Mouse (Mus musculus) heart, embryonic 12.5 days (tissue): ENCODE results near the gene Gstp2. TPM values are rescaled to one million over a fixed set of nuclear protein-coding genes. Genes with fewer than 3 reads are reported as not detected.

ENCODE experiments used
- ATAC-seq: fragments of 200-750 bp; cut with Nextera tagmentation; 2 replicates; pipeline ENCODE4 v1.8.0; 2017; ENCODE audit warnings: moderate TSS enrichment, moderate library complexity; ENCODE audit not compliant: insufficient number of reproducible peaks, low FRiP score
- H3K27ac ChIP-seq: fragments of 300-500 bp; sonication (generic); 2 replicates; pipeline ENCODE4 v1.5.1; 2016; ENCODE audit warnings: mild to moderate bottlenecking, moderate library complexity; ENCODE audit not compliant: poor library complexity, severe bottlenecking
- H3K27me3 ChIP-seq: fragments of 300-500 bp; sonication (generic); replicated peaks from 2 replicates; pipeline ENCODE4 v1.6.1; 2016; ENCODE audit warnings: mild to moderate bottlenecking, moderate library complexity
- H3K36me3 ChIP-seq: fragments of 300-500 bp; sonication (generic); 2 replicates; pipeline ENCODE4 v1.6.1; 2016; ENCODE audit warnings: mild to moderate bottlenecking, moderate library complexity
- H3K4me1 ChIP-seq: fragments of 300-500 bp; sonication (generic); replicated peaks from 2 replicates; pipeline ENCODE4 v1.6.1; 2016; ENCODE audit warnings: mild to moderate bottlenecking
- H3K4me2 ChIP-seq: fragments of 300-500 bp; sonication (generic); 2 replicates; pipeline ENCODE4 v1.6.1; 2016; ENCODE audit warnings: mild to moderate bottlenecking, moderate library complexity
- H3K4me3 ChIP-seq: fragments of 300-500 bp; sonication (generic); 2 replicates; pipeline ENCODE4 v1.5.1; 2016; ENCODE audit warnings: mild to moderate bottlenecking
- H3K9ac ChIP-seq: fragments of 300-500 bp; sonication (generic); 2 replicates; pipeline ENCODE4 v1.6.1; 2016; ENCODE audit warnings: mild to moderate bottlenecking, moderate library complexity
- H3K9me3 ChIP-seq: fragments of 300-500 bp; sonication (generic); replicated peaks from 2 replicates; pipeline ENCODE4 v1.6.1; 2016; ENCODE audit warnings: mild to moderate bottlenecking, moderate library complexity
- WGBS: fragments of 180-500 bp; shearing (Covaris S2); methylation state at CpG from one replicate; pipeline ENCODE4 v1.1.7; 2016; 5-methylcytosine and 5-hydroxymethylcytosine counted together
- polyA plus RNA-seq: library from polyadenylated mRNA; unstranded; fragments of >200 nt; fragmentation: Nextera tagmentation; extraction: Ambion mirVana; gene quantifications from 2 replicates; pipeline ENCODE4 v1.2.1, GENCODE M21; 2016

Gene Gstp2
- 3.6 and 7.1 TPM in 2 replicates for polyA plus RNA-seq

DNA sequence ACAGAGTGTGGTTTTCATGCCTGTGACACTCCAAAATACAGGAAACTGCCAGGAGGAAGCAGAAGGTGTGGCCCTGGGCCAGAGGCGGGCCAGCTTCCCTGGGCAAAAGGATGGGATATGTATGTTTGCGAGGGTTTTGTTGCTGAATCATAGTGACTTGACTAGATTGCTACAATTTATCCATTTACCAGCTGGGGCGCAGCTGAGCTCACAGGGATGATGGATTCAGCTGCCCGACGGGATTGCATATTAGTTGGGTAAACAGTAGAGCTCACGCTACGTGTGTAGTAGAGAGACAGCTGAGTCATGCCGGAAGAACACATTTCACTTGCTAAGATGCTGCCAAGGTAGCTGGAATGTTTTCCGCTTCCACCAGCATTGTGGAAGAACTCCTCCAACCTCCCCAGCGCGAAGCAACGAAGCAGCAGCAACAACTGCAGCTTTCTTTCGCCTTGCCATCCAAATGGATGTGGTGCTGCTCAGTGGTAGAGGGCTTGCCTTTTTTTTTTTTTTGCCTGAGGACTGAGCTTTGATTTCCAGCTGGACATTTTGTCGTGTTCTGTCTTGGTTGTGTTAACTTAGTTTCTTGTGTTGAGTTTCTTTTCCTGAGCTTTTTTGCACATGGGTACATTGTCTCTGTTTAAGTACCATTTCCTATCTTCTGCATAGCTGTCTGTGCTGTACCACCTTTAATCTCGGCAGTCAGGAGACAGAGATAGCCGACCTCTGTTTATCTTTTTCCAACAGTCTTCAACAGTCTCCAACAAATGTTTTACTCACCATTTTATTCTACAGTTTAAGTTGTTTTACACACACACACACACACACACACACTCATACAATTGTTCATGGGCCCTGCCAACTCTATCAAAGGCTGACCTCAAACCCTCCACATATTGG lies at the start of gene Gstp2:
Gene Gstp2, minus strand, starts transcription at position 58 of the 900 bp plus-strand sequence.
- H3K27ac ChIP-seq, result no peak within 1 kb of the TSS; the same call in 1 of the 2 replicates
- no peak within 1 kb of the TSS for H3K9ac ChIP-seq
- WGBS, result 45% methylated on average over 16 of the region's 16 CpGs
- peak within 1 kb of the TSS; percentile 48 for H3K4me2 ChIP-seq
- peak; percentile 81 for ATAC-seq
- no peaks in the 10 kb centered on the region for H3K27me3 ChIP-seq
- H3K4me3 ChIP-seq, result no peak within 1 kb of the TSS
- 0 out of 2 replicates have a peak, but pooled peaks cover 11% of the 10 kb centered on the region for H3K4me1 ChIP-seq
- H3K36me3 ChIP-seq, result no peaks in the 10 kb centered on the region
- no peaks in the 10 kb centered on the region for H3K9me3 ChIP-seq

DNA sequence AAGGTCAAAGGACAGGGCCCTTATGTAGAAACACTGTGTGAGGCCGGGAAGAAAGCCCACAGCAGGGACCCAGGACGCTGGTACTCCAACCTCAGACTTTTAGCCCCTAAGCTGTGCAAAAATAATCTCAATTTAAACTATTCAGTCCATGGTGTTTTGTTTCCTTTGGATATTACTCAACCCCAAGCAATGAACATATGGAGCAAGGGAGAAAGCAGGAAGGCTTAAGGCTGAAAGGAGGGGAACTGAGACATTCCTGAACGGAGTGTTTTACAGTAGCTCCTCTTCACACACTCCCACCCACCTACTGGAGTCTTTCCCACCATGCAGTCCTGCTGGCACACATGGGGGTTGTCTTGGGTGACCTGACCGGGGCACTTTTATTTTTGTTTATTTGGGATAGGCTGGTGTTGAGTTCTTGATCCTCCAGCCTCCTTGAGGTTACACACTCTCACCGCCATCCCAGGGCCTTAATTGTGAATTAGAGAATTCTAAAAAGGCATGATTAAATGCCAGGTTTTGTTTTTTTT lies 49.0 kb upstream of the Gstp2 start:
- H3K4me1 ChIP-seq, result peaks cover 28% of the 10 kb centered on the region
- H3K27ac ChIP-seq, result no peak overlapping the region
- no peak overlapping the region for H3K4me2 ChIP-seq
- no peak for ATAC-seq
- H3K36me3 ChIP-seq, result no peaks in the 10 kb centered on the region
- no peak overlapping the region for H3K9ac ChIP-seq
- H3K9me3 ChIP-seq, result no peaks in the 10 kb centered on the region
- H3K4me3 ChIP-seq, result no peak overlapping the region
- WGBS, result 71% methylated on average over 5 of the region's 5 CpGs
- H3K27me3 ChIP-seq, result 0 out of 2 replicates have a peak, but pooled peaks cover 7% of the 10 kb centered on the region

GRCm38 (mm10) chr19:4094348-4094747 lies 48.5 kb upstream of the Gstp2 start:
- Histone ChIP-seq H3K4me1 (peaks cover 23% of the 10 kb centered on the region), H3K4me2 (no peak overlapping the region), H3K36me3 (no peaks in the 10 kb centered on the region), H3K9ac (no peak overlapping the region), H3K9me3 (no peaks in the 10 kb centered on the region), H3K27me3 (peaks cover 10% of the 10 kb centered on the region; the same call in 1 of the 2 replicates), H3K4me3 (no peak overlapping the region), H3K27ac (no peak overlapping the region)
- 79% methylated on average over 3 of the region's 3 CpGs for WGBS
- no peak for ATAC-seq

- Histone ChIP-seq H3K27ac (no peak overlapping the region), H3K36me3 (no peaks in the 10 kb centered on the region), H3K4me1 (peaks cover 18% of the 10 kb centered on the region), H3K27me3 (peaks cover 16% of the 10 kb centered on the region; the same call in 1 of the 2 replicates), H3K4me2 (no peak overlapping the region), H3K9ac (0 out of 2 replicates have a peak overlapping the region, but pooled peaks have one; percentile 3), H3K4me3 (no peak overlapping the region), H3K9me3 (no peaks in the 10 kb centered on the region)
- ATAC-seq, result no peak
- 64% methylated on average over 7 of the region's 7 CpGs for WGBS
These were observed 47.9 kb upstream of the Gstp2 start for GRCm38 (mm10) chr19:4093772-4094171.

DNA sequence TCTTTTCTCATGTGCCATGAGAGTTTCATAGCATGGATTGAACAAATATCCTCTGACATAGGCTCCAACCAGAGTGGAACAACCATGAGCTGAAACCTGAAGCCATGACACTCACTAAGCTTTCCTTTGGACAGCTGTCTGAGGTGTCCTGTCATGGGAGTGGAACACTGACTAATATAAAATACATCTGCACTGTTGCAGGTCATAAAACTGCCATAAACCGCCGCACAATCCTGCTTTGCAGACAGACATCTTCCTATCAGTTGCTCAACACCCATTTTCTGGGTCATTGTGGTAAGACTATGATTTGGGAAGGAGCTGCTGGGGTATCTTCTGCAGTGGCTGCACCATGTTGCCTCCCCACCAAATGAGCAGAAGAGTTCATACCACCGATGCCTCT lies 46.9 kb upstream of the Gstp2 start:
- H3K4me1 ChIP-seq, result peaks cover 9% of the 10 kb centered on the region
- H3K9ac ChIP-seq, result no peak overlapping the region
- 86% methylated on average over 3 of the region's 3 CpGs for WGBS
- peaks cover 23% of the 10 kb centered on the region; the same call in 1 of the 2 replicates for H3K27me3 ChIP-seq
- no peak for ATAC-seq
- H3K27ac ChIP-seq, result no peak overlapping the region
- no peak overlapping the region for H3K4me3 ChIP-seq
- H3K36me3 ChIP-seq, result no peaks in the 10 kb centered on the region
- no peak overlapping the region for H3K4me2 ChIP-seq
- H3K9me3 ChIP-seq, result no peaks in the 10 kb centered on the region

GRCm38 (mm10) chr19:4091383-4091782 lies 45.6 kb upstream of the Gstp2 start:
- Histone ChIP-seq H3K9ac (no peak overlapping the region), H3K4me1 (0 out of 2 replicates have a peak, but pooled peaks cover 3% of the 10 kb centered on the region), H3K4me2 (no peak overlapping the region), H3K27ac (no peak overlapping the region), H3K9me3 (no peaks in the 10 kb centered on the region), H3K27me3 (peaks cover 24% of the 10 kb centered on the region; the same call in 1 of the 2 replicates), H3K4me3 (no peak overlapping the region), H3K36me3 (no peaks in the 10 kb centered on the region)
- WGBS, result 47% methylated on average over 2 of the region's 2 CpGs
- ATAC-seq, result no peak

GRCm38 (mm10) chr19:4090446-4090845 lies 44.6 kb upstream of the Gstp2 start:
- H3K36me3 ChIP-seq, result no peaks in the 10 kb centered on the region
- no peak for ATAC-seq
- 75% methylated on average over 3 of the region's 3 CpGs for WGBS

DNA sequence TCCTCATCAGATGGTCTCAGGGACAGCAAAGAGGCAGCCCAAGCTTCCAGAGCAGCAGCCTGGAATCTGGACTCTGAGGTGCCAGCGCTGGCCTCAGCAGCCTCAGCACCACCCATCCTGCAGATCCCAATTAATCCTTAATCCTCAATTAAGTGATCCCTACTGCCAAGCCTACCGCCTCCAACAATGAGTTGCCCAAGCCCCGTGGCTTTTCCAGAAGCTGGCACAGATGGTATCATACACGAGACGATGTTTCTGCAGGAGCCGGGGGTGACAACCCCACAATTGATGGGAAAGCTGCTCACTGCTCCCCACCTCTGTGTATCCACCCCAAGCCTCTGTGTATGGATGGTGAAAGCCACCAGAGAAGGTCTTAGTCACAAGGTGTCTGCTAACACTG lies 43.3 kb upstream of the Gstp2 start:
- Histone ChIP-seq H3K9me3 (no peaks in the 10 kb centered on the region), H3K27me3 (peaks cover 39% of the 10 kb centered on the region), H3K27ac (no peak overlapping the region), H3K4me2 (no peak overlapping the region), H3K4me3 (no peak overlapping the region), H3K36me3 (no peaks in the 10 kb centered on the region), H3K9ac (no peak overlapping the region), H3K4me1 (no peaks in the 10 kb centered on the region)
- ATAC-seq, result no peak
- 77% methylated on average over 6 of the region's 6 CpGs for WGBS

More at GRCm38 (mm10) chr19:4090446-4090845, 44.6 kb upstream of the Gstp2 start:
- no peak overlapping the region for H3K9ac ChIP-seq
- no peak overlapping the region for H3K27ac ChIP-seq
- H3K4me1 ChIP-seq, result no peaks in the 10 kb centered on the region
- H3K4me3 ChIP-seq, result no peak overlapping the region
- no peak overlapping the region for H3K4me2 ChIP-seq
- H3K9me3 ChIP-seq, result no peaks in the 10 kb centered on the region
- H3K27me3 ChIP-seq, result peaks cover 33% of the 10 kb centered on the region; the same call in 1 of the 2 replicates

GRCm38 (mm10) chr19:4088146-4088545 lies 42.3 kb upstream of the Gstp2 start:
- peaks cover 46% of the 10 kb centered on the region for H3K27me3 ChIP-seq
- 44% methylated on average over 5 of the region's 5 CpGs for WGBS

DNA sequence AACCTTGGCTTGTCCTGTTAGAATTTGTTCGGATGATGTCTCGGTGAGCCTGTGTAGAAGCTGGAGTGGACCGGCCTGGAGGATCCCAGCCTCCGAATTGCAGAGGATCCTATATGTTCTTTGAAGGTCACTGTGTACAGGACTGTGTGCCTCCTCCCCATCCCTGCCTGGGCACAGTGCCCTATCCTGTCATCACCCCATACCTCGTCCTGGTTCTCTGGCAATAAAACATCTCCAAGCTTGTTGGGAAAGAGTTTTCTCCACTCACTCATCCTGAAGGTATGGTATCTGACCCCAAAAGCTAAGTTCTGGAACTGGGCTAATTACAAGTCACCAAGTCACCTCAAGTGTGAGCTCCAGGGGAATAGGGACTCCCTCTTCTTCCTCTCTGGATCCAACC lies 41.3 kb upstream of the Gstp2 start:
- Histone ChIP-seq H3K4me1 (no peaks in the 10 kb centered on the region), H3K36me3 (no peaks in the 10 kb centered on the region), H3K4me3 (no peak overlapping the region), H3K27me3 (peaks cover 54% of the 10 kb centered on the region), H3K27ac (no peak overlapping the region), H3K9ac (no peak overlapping the region), H3K9me3 (no peaks in the 10 kb centered on the region), H3K4me2 (no peak overlapping the region)
- no peak for ATAC-seq
- WGBS, result 64% methylated on average over 5 of the region's 5 CpGs

More at GRCm38 (mm10) chr19:4088146-4088545, 42.3 kb upstream of the Gstp2 start:
- H3K9me3 ChIP-seq, result no peaks in the 10 kb centered on the region
- H3K4me2 ChIP-seq, result no peak overlapping the region
- no peak overlapping the region for H3K4me3 ChIP-seq
- ATAC-seq, result no peak
- H3K9ac ChIP-seq, result no peak overlapping the region
- no peaks in the 10 kb centered on the region for H3K4me1 ChIP-seq
- H3K27ac ChIP-seq, result no peak overlapping the region
- no peaks in the 10 kb centered on the region for H3K36me3 ChIP-seq

GRCm38 (mm10) chr19:4086156-4086555 lies 40.3 kb upstream of the Gstp2 start:
- H3K4me2 ChIP-seq, result no peak overlapping the region
- WGBS, result 89% methylated on average over 15 of the region's 15 CpGs
- peaks cover 59% of the 10 kb centered on the region for H3K27me3 ChIP-seq

More at GRCm38 (mm10) chr19:4086156-4086555, 40.3 kb upstream of the Gstp2 start:
- Histone ChIP-seq H3K4me1 (no peaks in the 10 kb centered on the region), H3K27ac (no peak overlapping the region), H3K9me3 (no peaks in the 10 kb centered on the region), H3K36me3 (no peaks in the 10 kb centered on the region), H3K9ac (no peak overlapping the region), H3K4me3 (no peak overlapping the region)
- ATAC-seq, result no peak
